Mouse (Mus musculus): ENCODE measurements around the gene Kcnh4. TPM values are rescaled to one million over a fixed set of nuclear protein-coding genes. Genes with fewer than 3 reads are reported as not detected.
"Not testable (repeated sequence)": the region's sequence is repeated elsewhere in the genome, so short reads cannot be mapped to it uniquely, and the experiment has no call there.

The Kcnh4 gene
- total and polyA plus RNA-seq, 3 experiments: 0.04 TPM; not detected in 2

- Histone ChIP-seq H3K9ac (ENCODE audit: low read depth, low read length) (no peak overlapping the region), H3K4me3 (no peak overlapping the region), H3K27me3 (ENCODE audit: control insufficient read depth, insufficient read depth, low read length) (no peaks in the 10 kb centered on the region), H3K27ac (no peak overlapping the region), H3K4me1 (ENCODE audit: control insufficient read depth, insufficient read depth, low read length) (peaks cover 2% of the 10 kb centered on the region), H3K79me2 (replicated peaks; ENCODE audit: control insufficient read depth, insufficient read depth, low read length) (no peaks in the 10 kb centered on the region), H3K36me3 (ENCODE audit: control insufficient read depth, insufficient read depth, low read length) (peaks cover 2% of the 10 kb centered on the region; the same call in 1 of the 2 replicates)
- intact Hi-C loops (cut with DNase I): no loop called here
- no peak for DNase-seq
- WGBS: 78% methylated on average over 8 of the region's 8 CpGs
- no peak for TF ChIP-seq EP300 (IDR thresholded peaks at IDR 0.05; ENCODE audit: insufficient read depth, low read depth, low read length)
- TF ChIP-seq POLR2A (IDR thresholded peaks at IDR 0.05; ENCODE audit: insufficient read depth, low read depth, low read length): no peak
- TF ChIP-seq CTCF (IDR thresholded peaks at IDR 0.05): no peak
Measured at GRCm38 (mm10) chr11:100796585-100796984, 36.8 kb upstream of the Kcnh4 start.

DNA sequence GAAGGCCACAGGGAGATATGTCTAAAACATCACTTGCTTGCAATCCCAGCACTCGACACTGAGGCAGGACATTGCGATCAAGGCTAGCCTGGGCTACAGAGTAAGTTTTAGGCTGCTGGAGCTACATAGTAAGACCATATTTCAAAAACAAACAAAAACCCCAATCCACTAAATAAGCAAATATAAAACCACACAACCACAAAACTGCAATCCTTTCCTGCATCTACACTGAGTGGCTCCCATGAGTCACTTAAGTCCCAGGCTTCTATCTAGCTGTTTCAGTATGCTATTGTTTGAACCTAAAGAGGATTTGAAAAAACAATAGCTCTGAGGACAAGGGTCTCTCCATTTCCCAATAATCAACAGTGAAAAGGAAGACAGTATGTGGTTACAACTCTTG lies 35.6 kb upstream of the Kcnh4 start:
- Histone ChIP-seq H3K4me1 (ENCODE audit: control insufficient read depth, insufficient read depth, low read length) (peaks cover 3% of the 10 kb centered on the region), H3K9ac (ENCODE audit: low read depth, low read length) (no peak overlapping the region), H3K27me3 (ENCODE audit: control insufficient read depth, insufficient read depth, low read length) (no peaks in the 10 kb centered on the region), H3K79me2 (replicated peaks; ENCODE audit: control insufficient read depth, insufficient read depth, low read length) (no peaks in the 10 kb centered on the region), H3K36me3 (ENCODE audit: control insufficient read depth, insufficient read depth, low read length) (peaks cover 2% of the 10 kb centered on the region; the same call in 1 of the 2 replicates), H3K4me3 (no peak overlapping the region), H3K27ac (no peak overlapping the region)
- intact Hi-C loops (cut with DNase I): no loop called here
- no peak for DNase-seq
- WGBS: 93% methylated on average over 2 of the region's 2 CpGs
- TF ChIP-seq CTCF (IDR thresholded peaks at IDR 0.05): no peak
- TF ChIP-seq EP300 (IDR thresholded peaks at IDR 0.05; ENCODE audit: insufficient read depth, low read depth, low read length): no peak
- TF ChIP-seq POLR2A (IDR thresholded peaks at IDR 0.05; ENCODE audit: insufficient read depth, low read depth, low read length): no peak

DNA sequence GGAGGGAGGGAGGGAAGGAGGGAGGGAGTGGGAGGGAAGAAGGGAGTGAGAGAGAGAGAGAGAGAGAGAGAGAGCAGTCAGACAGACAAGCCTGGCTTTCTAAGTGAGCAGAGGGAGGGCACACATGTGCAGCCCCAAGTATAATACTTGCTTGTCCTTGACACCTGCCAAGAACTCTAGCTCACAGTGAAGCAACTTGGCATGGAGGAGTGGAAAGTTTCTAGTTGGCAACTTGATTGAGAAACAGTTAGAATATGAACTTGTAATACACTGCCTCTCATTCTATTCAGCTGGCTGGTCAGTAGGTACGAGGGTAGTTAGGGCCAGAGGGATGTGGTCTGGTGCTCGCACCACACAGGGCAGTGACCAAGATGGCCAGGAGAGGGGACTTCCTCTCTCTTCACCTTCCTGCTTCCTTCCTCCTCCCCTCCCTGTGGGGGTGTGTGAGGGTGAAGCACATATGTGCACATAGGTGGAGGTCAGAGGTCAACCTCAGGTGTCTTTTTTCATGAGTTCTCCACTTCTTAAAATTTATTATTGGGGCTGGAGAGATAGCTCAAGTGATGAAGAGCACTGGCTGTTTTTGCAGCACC lies 31.8 kb upstream of the Kcnh4 start:
- H3K27ac ChIP-seq: peak overlapping the region; percentile 72

GRCm38 (mm10) chr11:100790644-100791043 lies 30.9 kb upstream of the Kcnh4 start:
- not testable (repeated sequence) for H3K27me3 ChIP-seq (ENCODE audit: control insufficient read depth, insufficient read depth, low read length); H3K36me3 ChIP-seq (ENCODE audit: control insufficient read depth, insufficient read depth, low read length); H3K4me1 ChIP-seq (ENCODE audit: control insufficient read depth, insufficient read depth, low read length); H3K9ac ChIP-seq (ENCODE audit: low read depth, low read length); H3K4me3 ChIP-seq; H3K79me2 ChIP-seq (replicated peaks; ENCODE audit: control insufficient read depth, insufficient read depth, low read length)
- TF ChIP-seq EP300 (IDR thresholded peaks at IDR 0.05; ENCODE audit: insufficient read depth, low read depth, low read length): peak; percentile 44; the same call in 1 of the 2 replicates
- 57% methylated on average over 9 of the region's 9 CpGs for WGBS
- intact Hi-C loops (cut with DNase I): loop anchor here (2.0 kb wide), 1 partner anchor 24 kb away; no protein-coding TSS in a partner anchor
- H3K27ac ChIP-seq: peak overlapping the region; percentile 60
- DNase-seq: peak; percentile 58 to 80

More for the DNA sequence above, 31.8 kb upstream of the Kcnh4 start:
- Histone ChIP-seq H3K4me1 (ENCODE audit: control insufficient read depth, insufficient read depth, low read length) (peaks cover 4% of the 10 kb centered on the region), H3K36me3 (ENCODE audit: control insufficient read depth, insufficient read depth, low read length) (peaks cover 8% of the 10 kb centered on the region), H3K27me3 (ENCODE audit: control insufficient read depth, insufficient read depth, low read length) (no peaks in the 10 kb centered on the region), H3K4me3 (no peak overlapping the region), H3K79me2 (replicated peaks; ENCODE audit: control insufficient read depth, insufficient read depth, low read length) (no peaks in the 10 kb centered on the region), H3K9ac (ENCODE audit: low read depth, low read length) (no peak overlapping the region)
- 27% methylated on average over 2 of the region's 2 CpGs for WGBS
- intact Hi-C loops (cut with DNase I): loop anchor here (2.0 kb wide), 1 partner anchor 23 kb away; no protein-coding TSS in a partner anchor
- no peak for TF ChIP-seq POLR2A (IDR thresholded peaks at IDR 0.05; ENCODE audit: insufficient read depth, low read depth, low read length)
- TF ChIP-seq EP300 (IDR thresholded peaks at IDR 0.05; ENCODE audit: insufficient read depth, low read depth, low read length): peak; percentile 52; the same call in 1 of the 2 replicates
- TF ChIP-seq CTCF (IDR thresholded peaks at IDR 0.05): no peak
- DNase-seq: peak in 1 of 2 experiments; percentile 63

- H3K9ac ChIP-seq (ENCODE audit: low read depth, low read length): no peak overlapping the region
- no peak overlapping the region; the same call in 1 of the 2 replicates for H3K27ac ChIP-seq
- intact Hi-C loops (cut with DNase I): loop anchor here (2.0 kb wide), 1 partner anchor 25 kb away; no protein-coding TSS in a partner anchor
- 86% methylated on average over 3 of the region's 3 CpGs for WGBS
- peaks cover 8% of the 10 kb centered on the region for H3K36me3 ChIP-seq (ENCODE audit: control insufficient read depth, insufficient read depth, low read length)
- peaks cover 4% of the 10 kb centered on the region for H3K4me1 ChIP-seq (ENCODE audit: control insufficient read depth, insufficient read depth, low read length)
- no peaks in the 10 kb centered on the region for H3K27me3 ChIP-seq (ENCODE audit: control insufficient read depth, insufficient read depth, low read length)
- TF ChIP-seq CTCF (IDR thresholded peaks at IDR 0.05) (no peak), POLR2A (IDR thresholded peaks at IDR 0.05; ENCODE audit: insufficient read depth, low read depth, low read length) (no peak), EP300 (IDR thresholded peaks at IDR 0.05; ENCODE audit: insufficient read depth, low read depth, low read length) (no peak)
- H3K4me3 ChIP-seq: no peak overlapping the region
- no peaks in the 10 kb centered on the region for H3K79me2 ChIP-seq (replicated peaks; ENCODE audit: control insufficient read depth, insufficient read depth, low read length)
- no peak for DNase-seq
Measured at GRCm38 (mm10) chr11:100789702-100790101, 30.0 kb upstream of the Kcnh4 start.

GRCm38 (mm10) chr11:100785774-100786173 lies 26.0 kb upstream of the Kcnh4 start:
- Histone ChIP-seq H3K9ac (ENCODE audit: low read depth, low read length) (no peak overlapping the region), H3K79me2 (replicated peaks; ENCODE audit: control insufficient read depth, insufficient read depth, low read length) (no peaks in the 10 kb centered on the region), H3K4me1 (ENCODE audit: control insufficient read depth, insufficient read depth, low read length) (peaks cover 3% of the 10 kb centered on the region), H3K27me3 (ENCODE audit: control insufficient read depth, insufficient read depth, low read length) (no peaks in the 10 kb centered on the region), H3K4me3 (no peak overlapping the region), H3K27ac (no peak overlapping the region), H3K36me3 (ENCODE audit: control insufficient read depth, insufficient read depth, low read length) (peaks cover 6% of the 10 kb centered on the region)
- DNase-seq: no peak
- WGBS: 92% methylated on average over 2 of the region's 2 CpGs
- no peak for TF ChIP-seq CTCF (IDR thresholded peaks at IDR 0.05)
- TF ChIP-seq POLR2A (IDR thresholded peaks at IDR 0.05; ENCODE audit: insufficient read depth, low read depth, low read length): no peak
- no peak for TF ChIP-seq EP300 (IDR thresholded peaks at IDR 0.05; ENCODE audit: insufficient read depth, low read depth, low read length)
- intact Hi-C loops (cut with DNase I): no loop called here
